Mouse (Mus musculus) E14TG2a.4 (cell line): Measurements from ENCODE around the gene Minos1.

ENCODE experiments used
- CTCF ChIP-seq: conservative IDR thresholded peaks from 2 replicates; pipeline ENCODE4 v1.5.1; 2014; ENCODE audit warnings: low read length
- NANOG ChIP-seq: IDR thresholded peaks from 2 replicates; pipeline ENCODE4 v1.6.1; 2014; ENCODE audit warnings: borderline replicate concordance, low read length, mixed read lengths
- POU5F1 ChIP-seq: IDR thresholded peaks from 2 replicates; pipeline ENCODE4 v1.6.1; 2014; ENCODE audit warnings: low read length, borderline replicate concordance

- TF ChIP-seq CTCF, result no peak
- no peak for TF ChIP-seq POU5F1
- no peak for TF ChIP-seq NANOG
Observed at GRCm38 (mm10) chr4:139068287-139068686, 62.6 kb downstream of the Minos1 start.
